Mouse (Mus musculus) hindbrain, embryonic 12.5 days (tissue): ENCODE data around the gene Mark4. TPM values are rescaled to one million over a fixed set of nuclear protein-coding genes. Genes with fewer than 3 reads are reported as not detected.
A peak's percentile ranks its signal among the peaks of the same experiment; 100 is the strongest.

Experiments used
- ATAC-seq: fragments of 200-750 bp; cut with Nextera tagmentation; 2 replicates; pipeline ENCODE4 v1.8.0; 2017; ENCODE audit warnings: moderate TSS enrichment; ENCODE audit not compliant: low FRiP score
- H3K27ac ChIP-seq: fragments of 300-500 bp; sonication (generic); 2 replicates; pipeline ENCODE4 v1.5.1; 2016; ENCODE audit warnings: mild to moderate bottlenecking
- H3K27me3 ChIP-seq: fragments of 300-500 bp; sonication (generic); 2 replicates; pipeline ENCODE4 v1.6.1; 2016; ENCODE audit warnings: mild to moderate bottlenecking
- H3K36me3 ChIP-seq: fragments of 300-500 bp; sonication (generic); 2 replicates; pipeline ENCODE4 v1.6.1; 2016; ENCODE audit warnings: mild to moderate bottlenecking
- H3K4me1 ChIP-seq: fragments of 300-500 bp; sonication (generic); 2 replicates; pipeline ENCODE4 v1.6.1; 2016
- H3K4me2 ChIP-seq: fragments of 300-500 bp; sonication (generic); replicated peaks from 2 replicates; pipeline ENCODE4 v1.6.1; 2016; ENCODE audit warnings: mild to moderate bottlenecking
- H3K4me3 ChIP-seq: fragments of 300-500 bp; sonication (generic); 2 replicates; pipeline ENCODE4 v1.5.1; 2016; ENCODE audit warnings: mild to moderate bottlenecking
- H3K9ac ChIP-seq: fragments of 300-500 bp; sonication (generic); 2 replicates; pipeline ENCODE4 v1.6.1; 2016; ENCODE audit warnings: mild to moderate bottlenecking, moderate library complexity
- H3K9me3 ChIP-seq: fragments of 300-500 bp; sonication (generic); replicated peaks from 2 replicates; pipeline ENCODE4 v1.6.1; 2016; ENCODE audit warnings: mild to moderate bottlenecking
- WGBS: fragments of 180-500 bp; shearing (Covaris S2); methylation state at CpG from one replicate; pipeline ENCODE4 v1.1.7; 2016; 5-methylcytosine and 5-hydroxymethylcytosine counted together
- microRNA counts: library from miRNA; unstranded; fragments of <30 nt; microRNA quantifications from one replicate; lab custom pipeline; 2017
- microRNA-seq: library from miRNA; unstranded; fragments of <30 nt; microRNA quantifications from one replicate; pipeline ENCODE4, GENCODE M21; 2017
- polyA plus RNA-seq: library from polyadenylated mRNA; unstranded; fragments of >200 nt; fragmentation: Nextera tagmentation; extraction: Ambion mirVana; gene quantifications from 2 replicates; pipeline ENCODE4 v1.2.1, GENCODE M21; 2016

Gene Mark4
- polyA plus RNA-seq, 1 experiment from 2014 or later: 20.0 TPM

DNA sequence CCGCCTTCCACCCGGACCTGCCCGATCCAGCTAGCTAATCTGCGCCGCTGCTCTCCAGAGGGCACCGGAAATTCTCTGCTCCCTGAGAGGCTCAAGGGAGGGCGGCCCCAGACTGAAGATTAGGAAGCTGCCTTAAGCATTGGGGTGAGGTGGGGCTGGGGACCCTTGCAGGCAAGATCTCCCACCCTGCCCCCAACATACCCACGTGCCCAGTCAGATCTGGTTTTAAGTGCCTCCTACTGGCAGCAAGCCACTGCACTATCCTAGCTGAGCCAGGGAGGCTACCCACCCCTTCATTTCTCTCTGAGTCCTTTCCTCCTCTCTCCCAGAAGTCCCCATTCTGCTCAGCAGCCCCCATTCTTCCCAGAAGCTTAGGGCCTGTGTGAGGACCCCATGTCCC is 80.6 kb downstream of the Mark4 start:
- no peaks in the 10 kb centered on the region for H3K9me3 ChIP-seq
- no peak for ATAC-seq
- no peak overlapping the region for H3K4me3 ChIP-seq
- WGBS: 78% methylated on average over 8 of the region's 8 CpGs
- no peaks in the 10 kb centered on the region; the same call in 1 of the 2 replicates for H3K36me3 ChIP-seq
- H3K9ac ChIP-seq: no peak overlapping the region
- peaks cover 7% of the 10 kb centered on the region for H3K4me1 ChIP-seq
- no peaks in the 10 kb centered on the region for H3K27me3 ChIP-seq
- H3K27ac ChIP-seq: no peak overlapping the region
- H3K4me2 ChIP-seq: no peak overlapping the region

DNA sequence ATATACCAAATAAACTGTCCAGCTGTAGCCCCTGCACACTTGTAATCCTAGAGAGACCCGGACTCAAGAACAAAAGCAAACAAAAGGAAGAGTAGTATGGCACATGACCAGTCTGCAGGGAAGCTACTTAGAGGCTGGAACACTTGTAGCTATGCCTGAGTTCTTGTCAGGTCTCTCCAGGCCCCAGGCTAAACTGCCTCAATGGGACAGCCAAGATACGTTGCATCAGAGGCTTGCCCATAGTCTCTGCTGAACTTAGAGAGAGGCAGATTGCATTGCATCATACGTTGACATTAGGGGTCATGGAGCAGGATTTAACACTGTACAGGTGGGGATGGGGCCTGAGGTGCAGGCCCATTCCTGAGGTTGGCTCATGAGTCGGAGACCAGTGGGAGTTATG is 82.6 kb downstream of the Mark4 start:
- 90% methylated on average over 4 of the region's 4 CpGs for WGBS
- Histone ChIP-seq H3K4me3 (no peak overlapping the region), H3K4me1 (no peaks in the 10 kb centered on the region), H3K4me2 (no peak overlapping the region), H3K9me3 (no peaks in the 10 kb centered on the region), H3K27me3 (no peaks in the 10 kb centered on the region), H3K36me3 (no peaks in the 10 kb centered on the region; the same call in 1 of the 2 replicates), H3K27ac (no peak overlapping the region), H3K9ac (no peak overlapping the region)
- ATAC-seq: no peak

DNA sequence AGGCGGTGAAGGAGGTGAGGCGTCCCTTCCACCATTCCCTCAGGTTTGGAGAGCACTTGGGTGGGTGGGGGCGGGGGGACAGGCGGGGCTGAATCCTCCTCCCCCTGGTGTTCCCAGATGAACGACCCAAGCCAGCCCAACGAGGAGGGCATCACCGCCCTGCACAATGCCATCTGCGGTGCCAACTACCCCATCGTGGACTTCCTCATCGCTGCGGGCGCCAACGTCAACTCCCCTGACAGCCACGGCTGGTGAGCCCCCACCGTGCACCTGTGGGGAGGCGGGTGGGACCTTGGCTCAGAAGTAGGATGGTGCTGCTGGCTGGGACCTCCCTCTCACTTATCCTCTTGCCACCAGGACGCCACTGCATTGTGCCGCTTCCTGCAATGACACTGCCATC is 83.3 kb downstream of the Mark4 start:
- no peaks in the 10 kb centered on the region; the same call in 1 of the 2 replicates for H3K36me3 ChIP-seq
- no peak for ATAC-seq
- H3K4me3 ChIP-seq: no peak overlapping the region
- H3K27ac ChIP-seq: no peak overlapping the region
- no peaks in the 10 kb centered on the region for H3K27me3 ChIP-seq
- no peak overlapping the region for H3K9ac ChIP-seq
- WGBS: 77% methylated on average over 18 of the region's 18 CpGs
- no peaks in the 10 kb centered on the region for H3K4me1 ChIP-seq
- no peak overlapping the region for H3K4me2 ChIP-seq
- H3K9me3 ChIP-seq: no peaks in the 10 kb centered on the region

MicroRNAs within 50 kb of the gene (microRNA counts, 519-probe panel; counts per million panel counts)
- microRNA mmu-miR-343 (lab: Ali Mortazavi, UCI): 470 counts per million, percentile 58 among the panel's probes with 10 or more counts

Small RNA genes lying within 50 kb of the gene (microRNA-seq; reads per million reads assigned to microRNA genes)
- not detected for gene Mir343

Other genes starting within 250 kb of the Mark4 start
- gene Gpr4, start 246.3 kb downstream of the Mark4 start, polyA plus RNA-seq: 2.2 and 2.4 TPM in 2 replicates
- 41.1 and 41.7 TPM in 2 replicates for gene Opa3, start 230.5 kb downstream of the Mark4 start, polyA plus RNA-seq
- gene Vasp, start 187.0 kb downstream of the Mark4 start, polyA plus RNA-seq: 52.7 and 60.3 TPM in 2 replicates
- gene Ppm1n, start 178.8 kb downstream of the Mark4 start, polyA plus RNA-seq: 0.17 TPM in 1 of 2 replicates, not detected in the other
- 67.8 and 68.0 TPM in 2 replicates for gene Rtn2, start 176.2 kb downstream of the Mark4 start, polyA plus RNA-seq
- 0.10 TPM in 1 of 2 replicates, not detected in the other for gene Fosb, start 148.8 kb downstream of the Mark4 start, polyA plus RNA-seq
- 95.6 and 96.8 TPM in 2 replicates for gene Ercc1, start 114.0 kb downstream of the Mark4 start, polyA plus RNA-seq
- 17.3 and 20.4 TPM in 2 replicates for gene Cd3eap, start 99.3 kb downstream of the Mark4 start, polyA plus RNA-seq
- gene Ppp1r13l, start 99.1 kb downstream of the Mark4 start, polyA plus RNA-seq: 4.7 and 5.5 TPM in 2 replicates
- gene Ercc2, start 76.8 kb downstream of the Mark4 start, polyA plus RNA-seq: 21.3 and 24.6 TPM in 2 replicates
- gene Klc3, start 54.7 kb downstream of the Mark4 start, polyA plus RNA-seq: 3.2 and 4.1 TPM in 2 replicates
- gene Ckm, start 54.0 kb downstream of the Mark4 start, polyA plus RNA-seq: 0.23 and 0.34 TPM in 2 replicates
- 1.0 and 1.5 TPM in 2 replicates for gene Exoc3l2, start 4.5 kb upstream of the Mark4 start, polyA plus RNA-seq
- gene Bloc1s3, start 49.5 kb upstream of the Mark4 start, polyA plus RNA-seq: 4.6 and 4.8 TPM in 2 replicates
- gene Trappc6a, start 49.6 kb upstream of the Mark4 start, polyA plus RNA-seq: 41.7 and 48.1 TPM in 2 replicates
- 0.23 TPM in 1 of 2 replicates, not detected in the other for gene Nkpd1, start 59.0 kb upstream of the Mark4 start, polyA plus RNA-seq
- gene Ppp1r37, start 104.3 kb upstream of the Mark4 start, polyA plus RNA-seq: 41.7 and 43.8 TPM in 2 replicates
- gene Zfp296, start 118.5 kb upstream of the Mark4 start, polyA plus RNA-seq: 0.30 TPM in 1 of 2 replicates, not detected in the other
- 121 and 145 TPM in 2 replicates for gene Gemin7, start 118.8 kb upstream of the Mark4 start, polyA plus RNA-seq
- gene Clasrp, start 145.7 kb upstream of the Mark4 start, polyA plus RNA-seq: 70.1 and 73.6 TPM in 2 replicates
- 5.9 and 6.5 TPM in 2 replicates for gene Relb, start 170.6 kb upstream of the Mark4 start, polyA plus RNA-seq
- gene Clptm1, start 206.2 kb upstream of the Mark4 start, polyA plus RNA-seq: 112 and 115 TPM in 2 replicates
- gene Apoc2, start 219.1 kb upstream of the Mark4 start, polyA plus RNA-seq: 0.46 TPM in 1 of 2 replicates, not detected in the other
- not detected in 2 replicates for gene Gm44805, start 222.6 kb upstream of the Mark4 start, polyA plus RNA-seq
- 0.10 TPM in 1 of 2 replicates, not detected in the other for gene Apoc4, start 222.7 kb upstream of the Mark4 start, polyA plus RNA-seq
- 3.8 and 4.7 TPM in 2 replicates for gene Apoc1, start 233.8 kb upstream of the Mark4 start, polyA plus RNA-seq
- gene Apoe, start 240.4 kb upstream of the Mark4 start, polyA plus RNA-seq: 228 and 246 TPM in 2 replicates